Mouse (Mus musculus): Measurements from ENCODE around the gene Man1a.

GRCm38 (mm10) chr10:54026101-54026500, 50.3 kb downstream of the Man1a start:
- no peak for TF ChIP-seq MAX (IDR thresholded peaks at IDR 0.05)
- TF ChIP-seq USF1 (IDR thresholded peaks at IDR 0.05; ENCODE audit: low read depth), result no peak
- no peak for TF ChIP-seq CTCF (IDR thresholded peaks at IDR 0.05; ENCODE audit: control insufficient read depth, insufficient read depth, insufficient read length)
- TF ChIP-seq FOSL1 (IDR thresholded peaks at IDR 0.05; ENCODE audit: insufficient read depth, low read length, poor library complexity, severe bottlenecking), result no peak
